Mouse (Mus musculus) layer of hippocampus, postnatal 14 days (tissue): ENCODE data around the gene Ccnb1. TPM values are rescaled to one million over a fixed set of nuclear protein-coding genes. Genes with fewer than 3 reads are reported as not detected.

ENCODE experiments used
- total RNA-seq, 2 experiments: library from RNA; stranded (reverse); gene quantifications; 2 replicates each; pipeline ENCODE4 v1.2.3; 2021

Gene Ccnb1
- total RNA-seq, 2 experiments from 2014 or later, result 3.5 to 3.6 TPM

Other genes with a start within 250 kb of the Ccnb1 start
- 10 to 100 TPM; 11.9 to 16.4 TPM for gene Ocln, start 233.9 kb downstream of the Ccnb1 start, total RNA-seq
- 1 to 10 TPM; 1.7 to 2.0 TPM for gene Marveld2, start 169.6 kb downstream of the Ccnb1 start, total RNA-seq
- 10 to 100 TPM; 91.5 to 100.0 TPM for gene Ak6, start 135.6 kb downstream of the Ccnb1 start, total RNA-seq
- gene Rad17, start 135.5 kb downstream of the Ccnb1 start, total RNA-seq, result 10 to 100 TPM; 12.0 to 13.2 TPM
- 10 to 100 TPM; 23.6 to 26.5 TPM for gene Taf9, start 135.0 kb downstream of the Ccnb1 start, total RNA-seq
- gene Ccdc125, start 116.9 kb downstream of the Ccnb1 start, total RNA-seq, result under 1 TPM; 0.36 to 0.53 TPM
- gene Cdk7, start 55.6 kb downstream of the Ccnb1 start, total RNA-seq, result 10 to 100 TPM; 35.7 to 37.0 TPM
- gene Mrps36, start 41.9 kb downstream of the Ccnb1 start, total RNA-seq, result 10 to 100 TPM; 49.0 to 58.9 TPM
- 1 to 10 TPM in 1 of 2 experiments, under 1 TPM in 1; 0.81 to 1.3 TPM for gene Cenph, start 10.7 kb downstream of the Ccnb1 start, total RNA-seq
- 10 to 100 TPM; 35.3 to 37.4 TPM for gene Slc30a5, start 46.9 kb upstream of the Ccnb1 start, total RNA-seq